Mouse (Mus musculus) megakaryocyte, embryonic 14.5 days (primary cell): ENCODE results near the gene Ppif.

Experiments
- FLI1 ChIP-seq: IDR thresholded peaks from 2 replicates; pipeline ENCODE4 v1.6.1; 2012; ENCODE audit warnings: low read length, inconsistent platforms, mixed read lengths
- GATA1 ChIP-seq: IDR thresholded peaks from 3 replicates; pipeline ENCODE4 v1.6.1; 2012; ENCODE audit warnings: mixed read lengths, low read length, inconsistent platforms, borderline replicate concordance

- TF ChIP-seq GATA1 (peak; percentile 93), FLI1 (peak; percentile 99)
Measured at GRCm38 (mm10) chr14:25695059-25695458, 1.1 kb downstream of the Ppif start.
